Mouse (Mus musculus) liver, embryonic 15.5 days (tissue): ENCODE measurements at regions not wholly inside any gene's neighbourhood (a gene's known extent, or its start where the extent isn't known, plus 50 kb on each side); places are given as distances from the start of the nearest gene placed in this dataset.

ENCODE experiments used
- ATAC-seq: fragments of 200-750 bp; cut with Nextera tagmentation; 2 replicates; pipeline ENCODE4 v1.8.0; 2017; ENCODE audit warnings: moderate number of reproducible peaks, mild to moderate bottlenecking, moderate library complexity; ENCODE audit not compliant: insufficient read depth
- H3K27ac ChIP-seq: fragments of 300-500 bp; sonication (generic); replicated peaks from 2 replicates; pipeline ENCODE4 v1.5.1; 2015; ENCODE audit warnings: mild to moderate bottlenecking, inconsistent platforms
- H3K27me3 ChIP-seq: fragments of 300-500 bp; sonication (generic); 2 replicates; pipeline ENCODE4 v1.6.1; 2015; ENCODE audit warnings: mild to moderate bottlenecking, inconsistent platforms
- H3K36me3 ChIP-seq: fragments of 300-500 bp; sonication (generic); replicated peaks from 2 replicates; pipeline ENCODE4 v1.6.1; 2015; ENCODE audit warnings: moderate library complexity, mild to moderate bottlenecking, inconsistent platforms
- H3K4me1 ChIP-seq: fragments of 300-500 bp; sonication (generic); replicated peaks from 2 replicates; pipeline ENCODE4 v1.6.1; 2015; ENCODE audit warnings: inconsistent platforms
- H3K4me2 ChIP-seq: fragments of 300-500 bp; sonication (generic); 2 replicates; pipeline ENCODE4 v1.6.1; 2015; ENCODE audit warnings: moderate library complexity, mild to moderate bottlenecking, inconsistent platforms
- H3K4me3 ChIP-seq: fragments of 300-500 bp; sonication (generic); replicated peaks from 2 replicates; pipeline ENCODE4 v1.5.1; 2015; ENCODE audit warnings: mild to moderate bottlenecking, inconsistent platforms
- H3K9ac ChIP-seq: fragments of 300-500 bp; sonication (generic); 2 replicates; pipeline ENCODE4 v1.6.1; 2015; ENCODE audit warnings: moderate library complexity, mild to moderate bottlenecking, inconsistent platforms
- H3K9me3 ChIP-seq: fragments of 300-500 bp; sonication (generic); replicated peaks from 2 replicates; pipeline ENCODE4 v1.6.1; 2016; ENCODE audit warnings: inconsistent platforms
- WGBS: fragments of 180-500 bp; shearing (Covaris S2); methylation state at CpG from one replicate; pipeline ENCODE4 v1.1.7; 2015; ENCODE audit warnings: mixed read lengths; ENCODE audit not compliant: insufficient replicate concordance; 5-methylcytosine and 5-hydroxymethylcytosine counted together

DNA sequence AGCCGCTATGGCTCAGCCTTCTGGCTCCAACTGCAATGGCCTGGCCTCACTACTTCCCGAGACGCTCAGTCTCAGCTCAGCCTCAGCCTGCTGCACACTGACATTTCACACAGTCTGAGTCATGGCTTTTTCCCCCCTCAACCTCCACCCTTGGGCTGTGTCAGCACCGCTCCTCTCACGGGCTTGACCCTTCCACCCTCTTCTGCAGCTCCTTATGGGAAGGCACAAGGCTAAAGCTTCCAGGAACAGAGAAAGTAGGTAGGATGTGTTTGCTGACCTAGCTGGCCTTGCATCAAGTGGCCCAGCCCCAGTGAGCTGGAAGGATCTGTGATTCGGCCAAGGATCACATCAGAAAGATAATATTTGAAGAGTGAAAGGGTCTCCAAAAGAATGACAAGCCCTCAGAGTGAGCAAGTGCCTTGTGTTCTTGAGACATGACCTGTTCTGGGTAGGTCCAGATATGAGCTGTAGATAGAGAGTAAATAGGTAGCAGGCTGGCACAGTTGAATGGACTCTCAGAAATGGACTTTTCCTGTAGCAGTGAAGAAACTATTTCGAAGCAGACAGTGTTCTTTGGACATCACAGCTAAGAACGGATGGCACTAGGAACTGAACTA lies 192.9 kb upstream of the Usp24 start:
- ATAC-seq: no peak
- Histone ChIP-seq H3K9ac (no peak overlapping the region), H3K4me3 (no peak overlapping the region), H3K27me3 (no peaks in the 10 kb centered on the region), H3K27ac (no peak overlapping the region), H3K4me2 (no peak overlapping the region), H3K36me3 (no peaks in the 10 kb centered on the region), H3K4me1 (no peaks in the 10 kb centered on the region), H3K9me3 (no peaks in the 10 kb centered on the region)
- WGBS: 57% methylated on average over 8 of the region's 8 CpGs

DNA sequence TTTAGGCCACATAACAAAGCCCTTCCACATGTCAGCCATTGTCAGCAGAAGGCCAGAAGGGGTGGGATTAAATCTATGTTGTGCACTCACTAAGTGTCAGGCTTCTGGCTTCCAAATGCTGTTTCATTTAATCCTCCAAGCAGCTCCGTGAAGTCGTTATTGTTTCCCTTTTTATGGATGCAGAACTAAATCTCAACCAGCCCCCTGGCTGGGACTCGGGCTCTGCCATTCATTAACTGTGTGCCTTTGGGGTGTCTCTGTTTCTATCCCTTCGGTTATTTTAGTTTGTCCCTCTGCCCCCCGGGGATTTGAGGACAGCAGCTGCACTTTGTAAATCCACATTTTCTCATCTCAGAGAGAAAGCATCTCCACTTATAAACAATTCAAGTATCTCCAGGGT lies 188.8 kb upstream of the Usp24 start:
- ATAC-seq: no peak
- WGBS: 64% methylated on average over 5 of the region's 5 CpGs
- H3K4me1 ChIP-seq: no peaks in the 10 kb centered on the region
- H3K4me3 ChIP-seq: no peak overlapping the region
- no peak overlapping the region for H3K9ac ChIP-seq
- H3K27me3 ChIP-seq: no peaks in the 10 kb centered on the region
- H3K9me3 ChIP-seq: no peaks in the 10 kb centered on the region
- no peak overlapping the region for H3K4me2 ChIP-seq
- H3K36me3 ChIP-seq: no peaks in the 10 kb centered on the region
- no peak overlapping the region for H3K27ac ChIP-seq

DNA sequence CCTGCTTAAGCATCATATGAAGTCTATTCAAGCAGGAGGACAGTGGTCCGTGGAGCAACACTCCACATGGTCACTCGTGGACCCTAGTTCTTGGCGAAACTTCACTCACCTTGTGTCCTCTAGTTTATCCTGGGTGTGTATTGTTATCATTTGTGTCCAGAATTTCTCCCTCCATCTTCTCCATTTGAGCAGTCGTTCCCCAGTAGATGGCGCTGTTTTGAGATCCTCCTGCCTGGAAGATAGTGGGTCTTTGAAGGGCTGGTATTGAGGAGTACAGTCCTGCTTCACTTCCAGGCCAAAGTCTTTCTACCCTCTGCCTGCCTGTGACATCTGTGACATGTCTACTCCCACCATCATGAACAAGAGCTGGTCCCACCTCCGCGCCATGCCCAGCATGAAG lies 188.4 kb upstream of the Usp24 start:
- no peaks in the 10 kb centered on the region for H3K36me3 ChIP-seq
- H3K27me3 ChIP-seq: no peaks in the 10 kb centered on the region
- no peak overlapping the region for H3K27ac ChIP-seq
- no peak overlapping the region for H3K4me3 ChIP-seq
- ATAC-seq: no peak
- no peak overlapping the region for H3K4me2 ChIP-seq
- 41% methylated on average over 7 of the region's 7 CpGs for WGBS
- no peaks in the 10 kb centered on the region for H3K9me3 ChIP-seq
- H3K9ac ChIP-seq: no peak overlapping the region
- no peaks in the 10 kb centered on the region for H3K4me1 ChIP-seq

DNA sequence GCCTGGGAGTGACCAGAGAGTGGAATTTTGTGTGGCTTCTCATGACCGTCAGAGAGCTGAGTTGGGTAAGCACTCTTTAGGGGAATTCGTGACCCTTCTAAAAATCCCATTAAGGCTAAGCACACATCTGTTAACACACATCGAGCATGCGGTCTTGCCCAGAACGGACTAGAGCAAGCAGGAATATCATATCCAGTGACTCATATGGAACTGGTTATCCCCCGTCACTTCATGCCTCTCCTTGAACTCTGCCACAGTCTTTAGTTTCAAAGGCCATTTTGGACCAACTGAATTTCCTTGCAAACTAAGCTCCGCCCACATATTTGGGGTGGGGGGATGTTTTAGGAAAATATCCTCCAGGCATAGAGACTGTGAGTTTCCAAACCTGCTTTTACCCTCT lies 186.7 kb upstream of the Usp24 start:
- no peak overlapping the region for H3K27ac ChIP-seq
- ATAC-seq: no peak
- H3K9me3 ChIP-seq: no peaks in the 10 kb centered on the region
- no peak overlapping the region for H3K9ac ChIP-seq
- H3K4me3 ChIP-seq: no peak overlapping the region
- H3K4me1 ChIP-seq: no peaks in the 10 kb centered on the region
- 70% methylated on average over 7 of the region's 7 CpGs for WGBS
- no peaks in the 10 kb centered on the region for H3K36me3 ChIP-seq
- no peak overlapping the region for H3K4me2 ChIP-seq
- H3K27me3 ChIP-seq: no peaks in the 10 kb centered on the region

DNA sequence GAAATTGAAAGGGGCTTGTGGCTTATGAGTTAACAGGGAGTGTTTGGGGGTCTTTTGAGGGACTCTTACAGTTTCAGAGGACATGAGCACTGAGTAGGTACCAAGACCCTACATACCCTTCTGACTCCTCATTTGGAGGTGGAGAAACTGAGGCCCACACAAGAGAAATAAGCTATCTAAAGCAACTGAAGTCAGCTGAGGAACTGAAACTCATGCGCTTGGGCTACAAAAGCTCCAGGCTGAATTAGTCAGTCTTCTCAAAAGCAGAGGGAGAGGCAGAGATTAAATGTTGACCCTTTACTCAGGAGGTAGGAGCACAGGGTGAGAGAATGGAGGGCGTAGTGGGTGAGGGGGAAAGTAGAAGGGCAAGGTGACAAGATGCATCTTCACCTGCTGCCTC lies 186.2 kb upstream of the Usp24 start:
- H3K9me3 ChIP-seq: no peaks in the 10 kb centered on the region
- no peak overlapping the region for H3K27ac ChIP-seq
- ATAC-seq: no peak

DNA sequence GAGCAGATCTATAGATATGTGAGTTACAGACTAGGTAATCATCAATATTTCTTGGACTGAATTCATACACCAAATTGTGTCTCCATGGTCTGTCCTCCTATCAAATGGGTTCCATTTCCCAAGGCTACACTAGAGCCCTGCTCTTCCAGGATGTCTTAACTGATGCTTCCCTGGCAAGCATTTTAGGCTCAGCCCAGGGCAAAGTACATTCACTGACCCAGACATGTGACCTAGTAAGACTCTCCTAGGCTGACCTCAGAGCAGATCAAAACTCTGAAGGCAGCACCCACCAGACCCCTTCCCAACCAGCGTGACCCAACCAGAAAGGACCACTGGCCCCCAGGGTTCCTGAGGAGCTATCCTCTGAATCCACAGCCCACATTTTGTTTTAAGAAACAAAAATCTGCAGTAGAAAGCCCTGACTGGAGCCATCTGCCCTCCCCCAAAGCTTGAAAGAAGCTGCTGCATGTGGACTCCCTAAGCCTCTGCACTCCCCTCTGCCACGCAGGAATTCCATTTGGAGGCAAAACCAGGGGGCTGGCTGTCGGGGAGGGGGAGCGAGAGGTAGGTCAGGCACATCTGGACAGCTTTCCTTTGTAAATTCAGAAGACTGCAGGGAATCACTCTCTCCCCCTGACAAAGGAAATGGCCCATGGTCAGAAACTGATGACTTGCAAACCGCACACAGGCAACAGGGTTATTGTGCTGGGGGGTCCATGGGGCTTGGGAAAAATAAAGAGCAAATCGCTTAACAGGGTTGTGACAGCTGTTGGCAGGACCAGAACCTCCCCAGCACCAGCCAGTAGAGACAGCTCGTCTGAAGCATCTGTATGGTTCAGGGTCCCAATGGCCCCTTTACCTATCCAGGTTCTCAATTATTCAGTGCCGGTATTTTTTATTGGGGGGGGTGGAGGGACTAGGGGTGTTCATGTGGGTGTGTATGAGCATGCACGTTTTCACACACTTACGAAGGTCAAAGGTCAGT lies 182.0 kb upstream of the Usp24 start:
- no peaks in the 10 kb centered on the region for H3K4me1 ChIP-seq
- WGBS: 58% methylated on average over 10 of the region's 10 CpGs
- H3K27ac ChIP-seq: no peak overlapping the region
- H3K36me3 ChIP-seq: no peaks in the 10 kb centered on the region
- no peak overlapping the region for H3K9ac ChIP-seq
- no peak overlapping the region for H3K4me2 ChIP-seq
- no peaks in the 10 kb centered on the region for H3K9me3 ChIP-seq
- no peaks in the 10 kb centered on the region for H3K27me3 ChIP-seq
- H3K4me3 ChIP-seq: no peak overlapping the region
- no peak for ATAC-seq

More for the DNA sequence above, 186.2 kb upstream of the Usp24 start:
- 71% methylated on average over 2 of the region's 2 CpGs for WGBS
- H3K4me1 ChIP-seq: no peaks in the 10 kb centered on the region
- H3K36me3 ChIP-seq: no peaks in the 10 kb centered on the region
- no peak overlapping the region for H3K9ac ChIP-seq
- H3K4me3 ChIP-seq: no peak overlapping the region
- no peak overlapping the region for H3K4me2 ChIP-seq
- H3K27me3 ChIP-seq: no peaks in the 10 kb centered on the region

DNA sequence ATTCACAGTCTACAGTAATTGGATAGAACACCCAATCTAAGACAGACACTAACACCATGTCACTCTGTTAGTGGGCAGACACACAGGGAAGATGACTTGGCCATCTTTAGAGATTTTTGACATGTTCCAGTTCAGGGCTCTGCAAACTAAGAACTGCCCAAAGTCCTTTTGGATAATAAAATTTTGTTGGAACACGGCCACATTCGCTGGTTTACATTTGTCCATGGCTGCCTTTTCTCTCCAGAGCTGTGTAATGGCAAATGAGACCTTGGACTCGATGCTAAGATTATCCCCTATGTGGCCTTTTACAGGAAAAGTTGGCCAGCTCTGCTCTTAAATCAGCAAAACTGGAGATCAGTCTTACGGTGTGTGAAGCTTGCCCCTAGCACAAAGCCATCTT lies 173.3 kb upstream of the Usp24 start:
- Histone ChIP-seq H3K4me1 (no peaks in the 10 kb centered on the region), H3K4me2 (no peak overlapping the region), H3K27me3 (no peaks in the 10 kb centered on the region), H3K36me3 (no peaks in the 10 kb centered on the region), H3K27ac (no peak overlapping the region), H3K4me3 (no peak overlapping the region), H3K9ac (no peak overlapping the region), H3K9me3 (no peaks in the 10 kb centered on the region)
- WGBS: 71% methylated on average over 4 of the region's 4 CpGs
- ATAC-seq: no peak

DNA sequence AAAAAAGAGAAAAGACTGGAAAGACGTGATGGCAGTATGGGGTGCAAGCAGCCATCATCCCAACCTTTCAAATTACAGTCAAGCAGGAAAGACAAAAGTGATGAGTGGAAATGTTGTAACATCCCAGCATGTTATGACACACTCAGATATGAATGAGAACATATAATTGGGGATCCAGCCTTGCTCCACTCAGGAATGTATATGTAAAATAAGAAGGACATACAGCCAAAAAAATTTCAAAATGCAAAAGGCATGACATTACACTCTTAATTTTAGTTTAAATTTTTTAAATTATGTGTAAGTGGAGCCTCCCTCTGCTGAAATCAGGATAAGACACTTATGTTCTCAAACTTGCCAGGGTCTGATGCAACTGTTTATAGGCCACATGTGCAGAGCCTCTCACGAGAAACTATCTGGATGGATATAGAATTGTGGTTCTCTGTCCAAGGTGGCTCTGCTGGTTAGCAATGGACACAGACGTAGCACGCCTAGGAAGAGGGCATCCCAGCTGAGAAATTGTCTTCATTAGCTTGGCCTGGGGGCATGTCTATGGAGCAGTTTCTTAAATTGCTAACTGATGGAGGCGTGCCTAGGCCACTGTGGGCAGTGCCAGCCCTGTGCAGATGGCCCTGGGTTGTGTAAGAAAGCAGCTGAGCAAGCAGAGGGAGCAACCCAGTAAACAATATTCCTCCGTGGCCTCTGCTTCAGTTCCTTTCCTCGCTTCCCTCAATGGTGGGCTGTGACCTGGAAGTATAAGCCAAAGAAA lies 171.5 kb upstream of the Usp24 start:
- WGBS: 56% methylated on average over 7 of the region's 7 CpGs
- no peaks in the 10 kb centered on the region for H3K36me3 ChIP-seq
- H3K9ac ChIP-seq: no peak overlapping the region

DNA sequence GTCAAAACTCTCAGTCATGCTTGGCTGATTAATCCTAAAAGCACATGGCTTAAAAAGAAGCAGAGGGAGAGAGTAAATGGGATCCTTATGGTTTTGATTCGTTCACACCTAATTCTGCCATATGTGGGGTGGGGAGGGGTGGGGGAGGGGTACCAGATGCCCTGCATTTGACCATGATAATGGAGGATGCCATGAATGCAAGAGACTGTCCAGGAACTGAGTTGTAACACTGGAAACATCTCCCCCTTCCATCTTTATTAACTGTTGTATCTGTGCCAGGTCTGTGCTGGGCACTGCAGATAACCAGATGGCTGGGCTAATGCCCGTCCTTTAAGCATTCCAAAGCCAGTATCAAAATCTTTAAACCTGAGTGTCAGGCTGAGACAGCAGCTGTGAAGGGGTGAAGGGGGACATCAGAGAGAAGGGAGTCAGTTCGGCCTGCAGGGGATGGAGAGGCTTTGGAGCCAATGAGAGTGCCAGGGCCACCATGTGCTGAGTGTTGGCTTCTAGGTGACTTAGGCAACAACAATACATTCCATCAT lies 169.0 kb upstream of the Usp24 start:
- no peak overlapping the region for H3K4me3 ChIP-seq
- no peak overlapping the region for H3K4me2 ChIP-seq
- H3K27me3 ChIP-seq: no peaks in the 10 kb centered on the region
- H3K36me3 ChIP-seq: no peaks in the 10 kb centered on the region
- no peaks in the 10 kb centered on the region for H3K4me1 ChIP-seq
- ATAC-seq: no peak
- 47% methylated on average over 3 of the region's 3 CpGs for WGBS
- H3K9ac ChIP-seq: no peak overlapping the region
- H3K27ac ChIP-seq: no peak overlapping the region
- H3K9me3 ChIP-seq: no peaks in the 10 kb centered on the region

More for the DNA sequence above, 171.5 kb upstream of the Usp24 start:
- ATAC-seq: no peak
- Histone ChIP-seq H3K9me3 (no peaks in the 10 kb centered on the region), H3K4me1 (no peaks in the 10 kb centered on the region), H3K4me2 (no peak overlapping the region), H3K27ac (no peak overlapping the region), H3K4me3 (no peak overlapping the region), H3K27me3 (no peaks in the 10 kb centered on the region)

DNA sequence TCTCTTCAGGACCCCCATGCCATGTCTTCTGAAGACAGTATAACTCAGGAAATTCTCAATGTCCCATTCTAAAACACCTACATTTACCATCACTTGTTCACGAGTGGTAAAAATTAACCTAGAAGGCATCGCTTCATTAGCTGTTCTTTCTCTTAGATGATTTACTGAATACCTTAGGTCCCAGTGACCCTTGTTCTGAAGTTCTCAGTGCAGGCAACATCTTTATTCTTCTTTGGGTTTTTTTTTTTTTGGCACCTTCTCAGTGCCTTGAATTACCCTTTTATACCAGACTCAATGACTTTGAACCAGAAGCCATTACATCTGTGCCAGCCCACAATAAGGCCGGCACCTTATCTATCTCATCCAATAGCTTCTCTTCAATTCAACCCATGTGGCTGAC lies 167.1 kb upstream of the Usp24 start:
- Histone ChIP-seq H3K27ac (no peak overlapping the region), H3K4me3 (no peak overlapping the region), H3K9ac (no peak overlapping the region), H3K36me3 (no peaks in the 10 kb centered on the region), H3K27me3 (no peaks in the 10 kb centered on the region), H3K4me1 (no peaks in the 10 kb centered on the region), H3K4me2 (no peak overlapping the region), H3K9me3 (no peaks in the 10 kb centered on the region)
- ATAC-seq: no peak
- WGBS: 62% methylated on average over 3 of the region's 3 CpGs

DNA sequence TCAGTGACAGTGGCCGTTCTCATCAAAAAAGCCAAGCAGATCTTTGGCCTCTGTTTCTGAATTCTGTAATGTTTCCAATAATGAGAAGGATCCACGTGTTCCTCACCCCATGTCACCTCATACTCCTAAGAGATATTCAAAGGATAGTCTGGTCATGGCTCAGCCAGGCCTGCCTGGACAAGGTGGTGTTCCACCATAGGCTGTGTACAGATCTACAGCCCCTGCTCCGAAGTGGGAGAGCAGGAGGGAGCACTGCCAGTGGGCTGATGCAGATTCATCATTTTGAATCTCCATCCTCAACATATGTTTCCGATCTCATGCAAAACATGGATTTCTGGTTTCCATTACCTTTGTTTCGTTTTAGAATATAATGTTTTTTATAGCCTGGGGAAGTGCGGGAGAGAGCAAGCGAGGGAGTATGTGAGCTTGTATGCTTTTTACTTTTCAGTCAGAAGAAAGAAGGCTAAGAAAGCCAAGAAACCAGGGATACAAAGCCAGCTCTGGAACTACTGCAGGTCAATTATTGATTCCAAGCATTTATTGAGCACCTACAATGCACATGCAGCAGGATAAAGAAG lies 166.5 kb upstream of the Usp24 start:
- no peak overlapping the region for H3K4me3 ChIP-seq
- ATAC-seq: no peak
- no peaks in the 10 kb centered on the region for H3K27me3 ChIP-seq
- no peak overlapping the region for H3K4me2 ChIP-seq
- H3K9me3 ChIP-seq: no peaks in the 10 kb centered on the region
- no peak overlapping the region for H3K9ac ChIP-seq
- H3K36me3 ChIP-seq: no peaks in the 10 kb centered on the region
- no peaks in the 10 kb centered on the region for H3K4me1 ChIP-seq
- WGBS: 60% methylated on average over 7 of the region's 7 CpGs
- H3K27ac ChIP-seq: no peak overlapping the region
